Mouse (Mus musculus) hindbrain, embryonic 11.5 days (tissue): ENCODE measurements around the gene Ttll12. TPM values are rescaled to one million over a fixed set of nuclear protein-coding genes. Genes with fewer than 3 reads are reported as not detected.

Experiments used
- ATAC-seq: fragments of 200-750 bp; cut with Nextera tagmentation; 2 replicates; pipeline ENCODE4 v1.8.0; 2017; ENCODE audit warnings: mild to moderate bottlenecking, moderate TSS enrichment, moderate library complexity; ENCODE audit not compliant: low FRiP score
- DNase-seq: peaks from one replicate; pipeline ENCODE4 v3.0.0-alpha.2; 2015; ENCODE audit warnings: low spot score
- H3K27ac ChIP-seq: fragments of 300-500 bp; sonication (generic); 2 replicates; pipeline ENCODE4 v1.5.1; 2014; ENCODE audit warnings: mild to moderate bottlenecking, low read depth, low read length
- H3K27me3 ChIP-seq: fragments of 300-500 bp; sonication (generic); 2 replicates; pipeline ENCODE4 v1.6.1; 2014; ENCODE audit warnings: mild to moderate bottlenecking, low read length, moderate library complexity, mixed read lengths; ENCODE audit not compliant: control insufficient read depth, insufficient read depth
- H3K36me3 ChIP-seq: fragments of 300-500 bp; sonication (generic); 2 replicates; pipeline ENCODE4 v1.6.1; 2014; ENCODE audit warnings: mild to moderate bottlenecking, low read length, moderate library complexity, mixed read lengths; ENCODE audit not compliant: control insufficient read depth, insufficient read depth
- H3K4me1 ChIP-seq: fragments of 300-500 bp; sonication (generic); replicated peaks from 2 replicates; pipeline ENCODE4 v1.6.1; 2014; ENCODE audit warnings: low read length, mixed read lengths; ENCODE audit not compliant: control insufficient read depth, insufficient read depth
- H3K4me2 ChIP-seq: fragments of 300-500 bp; sonication (generic); replicated peaks from 2 replicates; pipeline ENCODE4 v1.6.1; 2014; ENCODE audit warnings: mild to moderate bottlenecking, low read depth, low read length
- H3K4me3 ChIP-seq: fragments of 300-500 bp; sonication (generic); 2 replicates; pipeline ENCODE4 v1.5.1; 2014; ENCODE audit warnings: low read depth, low read length
- H3K9ac ChIP-seq: fragments of 300-500 bp; sonication (generic); 2 replicates; pipeline ENCODE4 v1.6.1; 2014; ENCODE audit warnings: low read depth, low read length
- H3K9me3 ChIP-seq: fragments of 300-500 bp; sonication (generic); 2 replicates; pipeline ENCODE4 v1.6.1; 2016; ENCODE audit warnings: low read length; ENCODE audit not compliant: control insufficient read depth
- WGBS: fragments of 180-500 bp; shearing (Covaris S2); extraction: QIAGEN DNeasy Blood & Tissue Kit; methylation state at CpG from one replicate; pipeline ENCODE4 v1.1.7; 2014; 5-methylcytosine and 5-hydroxymethylcytosine counted together
- polyA plus RNA-seq: library from polyadenylated mRNA; unstranded; fragments of >200 nt; fragmentation: Nextera tagmentation; extraction: Ambion mirVana; gene quantifications from 2 replicates; pipeline ENCODE4 v1.2.1, GENCODE M21; 2014

Gene Ttll12
- polyA plus RNA-seq, 1 experiment from 2014 or later, result 43.4 TPM

- no peak overlapping the region for H3K4me3 ChIP-seq
- H3K36me3 ChIP-seq, result no peaks in the 10 kb centered on the region
- 65% methylated on average over 4 of the region's 4 CpGs for WGBS
- no peak overlapping the region for H3K27ac ChIP-seq
- H3K9me3 ChIP-seq, result no peaks in the 10 kb centered on the region
- ATAC-seq (no peak), DNase-seq (no peak)
- H3K4me1 ChIP-seq, result 0 out of 2 replicates have a peak, but pooled peaks cover under 1% of the 10 kb centered on the region
- H3K9ac ChIP-seq, result no peak overlapping the region
- no peak overlapping the region for H3K4me2 ChIP-seq
- peaks cover 27% of the 10 kb centered on the region for H3K27me3 ChIP-seq
Measured at GRCm38 (mm10) chr15:83528892-83529291, 66.1 kb downstream of the Ttll12 start.

- Histone ChIP-seq H3K4me3 (no peak overlapping the region), H3K36me3 (no peaks in the 10 kb centered on the region), H3K4me2 (no peak overlapping the region), H3K27ac (no peak overlapping the region), H3K9me3 (no peaks in the 10 kb centered on the region), H3K4me1 (peaks cover 9% of the 10 kb centered on the region; the same call in 1 of the 2 replicates), H3K9ac (no peak overlapping the region), H3K27me3 (peaks cover 27% of the 10 kb centered on the region)
- ATAC-seq (no peak), DNase-seq (no peak)
- WGBS, result 56% methylated on average over 2 of the region's 2 CpGs
Measured at GRCm38 (mm10) chr15:83527747-83528146, 67.2 kb downstream of the Ttll12 start.

GRCm38 (mm10) chr15:83527092-83527437, 67.9 kb downstream of the Ttll12 start:
- DNase-seq (no peak), ATAC-seq (peak; percentile 47; the same call in 1 of the 2 replicates)
- Histone ChIP-seq H3K9me3 (no peaks in the 10 kb centered on the region), H3K4me2 (peak overlapping the region; percentile 95), H3K27ac (no peak overlapping the region), H3K36me3 (no peaks in the 10 kb centered on the region), H3K4me3 (peak overlapping the region; percentile 49), H3K9ac (peak overlapping the region; percentile 52; the same call in 1 of the 2 replicates), H3K27me3 (peaks cover 27% of the 10 kb centered on the region), H3K4me1 (peaks cover 9% of the 10 kb centered on the region; the same call in 1 of the 2 replicates)
- under 1% methylated on average over 26 of the region's 26 CpGs for WGBS

- Histone ChIP-seq H3K4me3 (peak within 1 kb of the TSS; percentile 49), H3K9ac (peak within 1 kb of the TSS; percentile 52; the same call in 1 of the 2 replicates), H3K4me2 (peak within 1 kb of the TSS; percentile 95), H3K27me3 (peaks cover 27% of the 10 kb centered on the region), H3K4me1 (peaks cover 9% of the 10 kb centered on the region; the same call in 1 of the 2 replicates), H3K9me3 (no peaks in the 10 kb centered on the region), H3K36me3 (no peaks in the 10 kb centered on the region), H3K27ac (no peak within 1 kb of the TSS)
- ATAC-seq, result peak; percentile 54
- under 1% methylated on average over 45 of the region's 45 CpGs for WGBS
- peak; percentile 76 for DNase-seq
Measured at GRCm38 (mm10) chr15:83526424-83527091, 68.4 kb downstream of the Ttll12 start, which contains the start of gene Bik. Bik (plus strand) TSS chr15:83526862.

Other genes with a start within 250 kb of the Ttll12 start
- gene Arfgap3, start 244.9 kb downstream of the Ttll12 start, polyA plus RNA-seq, result 38.6 and 40.1 TPM in 2 replicates
- 40.9 and 43.2 TPM in 2 replicates for gene Pacsin2, start 130.6 kb downstream of the Ttll12 start, polyA plus RNA-seq
- gene Ttll1, start 84.3 kb downstream of the Ttll12 start, polyA plus RNA-seq, result 37.0 and 38.9 TPM in 2 replicates
- 2.1 and 3.3 TPM in 2 replicates for gene Bik, start 68.3 kb downstream of the Ttll12 start, polyA plus RNA-seq
- 27.4 and 32.0 TPM in 2 replicates for gene Tspo, start 31.6 kb downstream of the Ttll12 start, polyA plus RNA-seq
- 38.9 and 39.0 TPM in 2 replicates for gene Mcat, start 31.4 kb downstream of the Ttll12 start, polyA plus RNA-seq
- 30.7 and 32.8 TPM in 2 replicates for gene Scube1, start 129.9 kb upstream of the Ttll12 start, polyA plus RNA-seq
- 4.2 and 4.8 TPM in 2 replicates for gene Mpped1, start 184.3 kb upstream of the Ttll12 start, polyA plus RNA-seq